Mouse (Mus musculus): Measurements from ENCODE around the gene Ccnt2. TPM values are rescaled to one million over a fixed set of nuclear protein-coding genes. Genes with fewer than 3 reads are reported as not detected.

Ccnt2 gene
- 73.1 and 74.0 TPM in 2 replicates for polyA plus RNA-seq (2014; fragmentation: Nextera tagmentation; extraction: Ambion mirVana)

- peak within 1 kb of the TSS; percentile 95 for H3K27ac ChIP-seq (ENCODE audit: low read depth)
- under 1% methylated on average over 56 of the region's 63 CpGs for WGBS
- H3K9me3 ChIP-seq (ENCODE audit: control insufficient read depth, low read length) = no peaks in the 10 kb centered on the region
- H3K4me3 ChIP-seq (ENCODE audit: low read depth, low read length) = peak within 1 kb of the TSS; percentile 96
- no peaks in the 10 kb centered on the region for H3K27me3 ChIP-seq (replicated peaks; ENCODE audit: control insufficient read depth, insufficient read depth, low read length)
- H3K36me3 ChIP-seq (ENCODE audit: control insufficient read depth, insufficient read depth, low read length) = 0 out of 2 replicates have a peak, but pooled peaks cover 6% of the 10 kb centered on the region
- ATAC-seq (replicated peaks; ENCODE audit: low FRiP score, low TSS enrichment, low read depth) (peak; percentile 98), DNase-seq (ENCODE audit: low spot score) (peak; percentile 95)
- peak within 1 kb of the TSS; percentile 92 for H3K4me2 ChIP-seq (ENCODE audit: low read length)
- 0 out of 2 replicates have a peak, but pooled peaks cover 9% of the 10 kb centered on the region for H3K4me1 ChIP-seq (replicated peaks; ENCODE audit: control insufficient read depth, insufficient read depth, low read length)
- H3K9ac ChIP-seq (ENCODE audit: low read length) = peak within 1 kb of the TSS; percentile 95
Observed at GRCm38 (mm10) chr1:127773803-127774500, at the start of gene Ccnt2. Gene Ccnt2, plus strand, starts transcription at chr1:127774164.

- H3K36me3 ChIP-seq (ENCODE audit: control insufficient read depth, insufficient read depth, low read length) = no peaks in the 10 kb centered on the region
- DNase-seq (ENCODE audit: low spot score) (no peak), ATAC-seq (replicated peaks; ENCODE audit: low FRiP score, low TSS enrichment, low read depth) (no peak)
- no peak within 1 kb of the TSS for H3K27ac ChIP-seq (ENCODE audit: low read depth)
- no peak within 1 kb of the TSS for H3K9ac ChIP-seq (ENCODE audit: low read length)
- peaks cover 4% of the 10 kb centered on the region; the same call in 1 of the 2 replicates for H3K9me3 ChIP-seq (ENCODE audit: control insufficient read depth, low read length)
- no peak within 1 kb of the TSS for H3K4me2 ChIP-seq (ENCODE audit: low read length)
- no peaks in the 10 kb centered on the region for H3K27me3 ChIP-seq (replicated peaks; ENCODE audit: control insufficient read depth, insufficient read depth, low read length)
- no peaks in the 10 kb centered on the region for H3K4me1 ChIP-seq (replicated peaks; ENCODE audit: control insufficient read depth, insufficient read depth, low read length)
- no peak within 1 kb of the TSS for H3K4me3 ChIP-seq (ENCODE audit: low read depth, low read length)
- 88% methylated on average over 4 of the region's 4 CpGs for WGBS
Observed at GRCm38 (mm10) chr1:127729096-127729495, 44.9 kb upstream of the Ccnt2 start, which contains the start of gene Acmsd. Gene Acmsd, plus strand, starts transcription at chr1:127729413.

GRCm38 (mm10) chr1:127731086-127731485 lies 42.9 kb upstream of the Ccnt2 start:
- no peak for ATAC-seq (replicated peaks; ENCODE audit: low FRiP score, low TSS enrichment, low read depth)
- DNase-seq (ENCODE audit: low spot score) = no peak
- peaks cover 4% of the 10 kb centered on the region; the same call in 1 of the 2 replicates for H3K9me3 ChIP-seq (ENCODE audit: control insufficient read depth, low read length)
- H3K4me1 ChIP-seq (replicated peaks; ENCODE audit: control insufficient read depth, insufficient read depth, low read length) = no peaks in the 10 kb centered on the region
- WGBS = 37% methylated on average over 3 of the region's 3 CpGs
- no peaks in the 10 kb centered on the region for H3K27me3 ChIP-seq (replicated peaks; ENCODE audit: control insufficient read depth, insufficient read depth, low read length)
- H3K27ac ChIP-seq (ENCODE audit: low read depth) = no peak overlapping the region
- no peaks in the 10 kb centered on the region for H3K36me3 ChIP-seq (ENCODE audit: control insufficient read depth, insufficient read depth, low read length)
- H3K4me3 ChIP-seq (ENCODE audit: low read depth, low read length) = no peak overlapping the region
- H3K4me2 ChIP-seq (ENCODE audit: low read length) = no peak overlapping the region
- no peak overlapping the region for H3K9ac ChIP-seq (ENCODE audit: low read length)

GRCm38 (mm10) chr1:127732435-127732834 lies 41.5 kb upstream of the Ccnt2 start:
- H3K4me2 ChIP-seq (ENCODE audit: low read length) = no peak overlapping the region
- no peaks in the 10 kb centered on the region for H3K4me1 ChIP-seq (replicated peaks; ENCODE audit: control insufficient read depth, insufficient read depth, low read length)
- WGBS = 90% methylated on average over 3 of the region's 3 CpGs
- H3K27me3 ChIP-seq (replicated peaks; ENCODE audit: control insufficient read depth, insufficient read depth, low read length) = no peaks in the 10 kb centered on the region
- no peak overlapping the region for H3K27ac ChIP-seq (ENCODE audit: low read depth)
- no peak overlapping the region for H3K9ac ChIP-seq (ENCODE audit: low read length)
- no peak overlapping the region for H3K4me3 ChIP-seq (ENCODE audit: low read depth, low read length)
- H3K36me3 ChIP-seq (ENCODE audit: control insufficient read depth, insufficient read depth, low read length) = no peaks in the 10 kb centered on the region
- ATAC-seq (replicated peaks; ENCODE audit: low FRiP score, low TSS enrichment, low read depth) (no peak), DNase-seq (ENCODE audit: low spot score) (no peak)
- H3K9me3 ChIP-seq (ENCODE audit: control insufficient read depth, low read length) = peaks cover 4% of the 10 kb centered on the region; the same call in 1 of the 2 replicates

- no peak for DNase-seq (ENCODE audit: low spot score)
- Histone ChIP-seq H3K4me1 (replicated peaks; ENCODE audit: control insufficient read depth, insufficient read depth, low read length) (no peaks in the 10 kb centered on the region), H3K9ac (ENCODE audit: low read length) (no peak overlapping the region), H3K27ac (ENCODE audit: low read depth) (no peak overlapping the region), H3K27me3 (replicated peaks; ENCODE audit: control insufficient read depth, insufficient read depth, low read length) (no peaks in the 10 kb centered on the region), H3K36me3 (ENCODE audit: control insufficient read depth, insufficient read depth, low read length) (no peaks in the 10 kb centered on the region), H3K4me2 (ENCODE audit: low read length) (no peak overlapping the region), H3K9me3 (ENCODE audit: control insufficient read depth, low read length) (peaks cover 4% of the 10 kb centered on the region; the same call in 1 of the 2 replicates), H3K4me3 (ENCODE audit: low read depth, low read length) (no peak overlapping the region)
- ATAC-seq (replicated peaks; ENCODE audit: low FRiP score, low TSS enrichment, low read depth) = no peak
- 63% methylated on average over 3 of the region's 3 CpGs for WGBS
Observed at GRCm38 (mm10) chr1:127732841-127733240, 41.1 kb upstream of the Ccnt2 start.

- Histone ChIP-seq H3K27ac (ENCODE audit: low read depth) (no peak overlapping the region), H3K4me2 (ENCODE audit: low read length) (no peak overlapping the region), H3K4me1 (replicated peaks; ENCODE audit: control insufficient read depth, insufficient read depth, low read length) (no peaks in the 10 kb centered on the region), H3K4me3 (ENCODE audit: low read depth, low read length) (no peak overlapping the region), H3K9ac (ENCODE audit: low read length) (no peak overlapping the region), H3K36me3 (ENCODE audit: control insufficient read depth, insufficient read depth, low read length) (no peaks in the 10 kb centered on the region), H3K9me3 (ENCODE audit: control insufficient read depth, low read length) (no peaks in the 10 kb centered on the region), H3K27me3 (replicated peaks; ENCODE audit: control insufficient read depth, insufficient read depth, low read length) (no peaks in the 10 kb centered on the region)
- ATAC-seq (replicated peaks; ENCODE audit: low FRiP score, low TSS enrichment, low read depth) (no peak), DNase-seq (ENCODE audit: low spot score) (no peak)
- WGBS = 55% methylated on average over 3 of the region's 3 CpGs
Observed at GRCm38 (mm10) chr1:127735356-127735755, 38.6 kb upstream of the Ccnt2 start.

GRCm38 (mm10) chr1:127750401-127751102 lies 23.4 kb upstream of the Ccnt2 start:
- Histone ChIP-seq H3K27me3 (replicated peaks; ENCODE audit: control insufficient read depth, insufficient read depth, low read length) (no peaks in the 10 kb centered on the region), H3K27ac (ENCODE audit: low read depth) (no peak overlapping the region), H3K4me1 (replicated peaks; ENCODE audit: control insufficient read depth, insufficient read depth, low read length) (no peaks in the 10 kb centered on the region), H3K4me3 (ENCODE audit: low read depth, low read length) (no peak overlapping the region), H3K9me3 (ENCODE audit: control insufficient read depth, low read length) (no peaks in the 10 kb centered on the region), H3K4me2 (ENCODE audit: low read length) (no peak overlapping the region), H3K36me3 (ENCODE audit: control insufficient read depth, insufficient read depth, low read length) (no peaks in the 10 kb centered on the region), H3K9ac (ENCODE audit: low read length) (no peak overlapping the region)
- ATAC-seq (replicated peaks; ENCODE audit: low FRiP score, low TSS enrichment, low read depth) = no peak
- WGBS = 42% methylated on average over 11 of the region's 11 CpGs
- no peak for DNase-seq (ENCODE audit: low spot score)

- Histone ChIP-seq H3K27ac (ENCODE audit: low read depth) (no peak overlapping the region), H3K9ac (ENCODE audit: low read length) (no peak overlapping the region), H3K36me3 (ENCODE audit: control insufficient read depth, insufficient read depth, low read length) (no peaks in the 10 kb centered on the region), H3K4me2 (ENCODE audit: low read length) (no peak overlapping the region), H3K27me3 (replicated peaks; ENCODE audit: control insufficient read depth, insufficient read depth, low read length) (no peaks in the 10 kb centered on the region), H3K4me1 (replicated peaks; ENCODE audit: control insufficient read depth, insufficient read depth, low read length) (no peaks in the 10 kb centered on the region), H3K4me3 (ENCODE audit: low read depth, low read length) (no peak overlapping the region), H3K9me3 (ENCODE audit: control insufficient read depth, low read length) (no peaks in the 10 kb centered on the region)
- DNase-seq (ENCODE audit: low spot score) (no peak), ATAC-seq (replicated peaks; ENCODE audit: low FRiP score, low TSS enrichment, low read depth) (no peak)
- WGBS = 38% methylated on average over 4 of the region's 4 CpGs
Observed at GRCm38 (mm10) chr1:127755806-127756205, 18.2 kb upstream of the Ccnt2 start.

Data from intestine, embryonic 14.5 days (tissue).